Mouse (Mus musculus) v-Abl transformed pro-B cells (cell line): ENCODE measurements around the gene Mocs2.

Source experiments
- in situ Hi-C, 2 experiments: fragments of 400-800 bp; cut with MboI; formaldehyde crosslinking; loops; one replicate each; pipeline ENCODE4 v1.15.1; 2025; ENCODE audit not compliant: unreplicated experiment in 2 of 2

Gene Mocs2

GRCm38 (mm10) chr13:114852264-114853111 is 34.5 kb downstream of the Mocs2 start:
- in situ Hi-C loops = no loop called here

- in situ Hi-C loops = no loop called here
Measured at GRCm38 (mm10) chr13:114853152-114853551, 35.1 kb downstream of the Mocs2 start.

- in situ Hi-C loops = no loop called here
Measured at GRCm38 (mm10) chr13:114854023-114854422, 36.0 kb downstream of the Mocs2 start.

- in situ Hi-C loops = no loop called here
Measured at GRCm38 (mm10) chr13:114854428-114854827, 36.4 kb downstream of the Mocs2 start.

GRCm38 (mm10) chr13:114855573-114856268 is 37.7 kb downstream of the Mocs2 start:
- in situ Hi-C loops = no loop called here

GRCm38 (mm10) chr13:114856269-114856627 is 38.2 kb downstream of the Mocs2 start:
- in situ Hi-C loops = no loop called here

GRCm38 (mm10) chr13:114857525-114857924 is 39.5 kb downstream of the Mocs2 start:
- in situ Hi-C loops = no loop called here

- in situ Hi-C loops = no loop called here
Measured at GRCm38 (mm10) chr13:114874738-114875137, 56.7 kb downstream of the Mocs2 start.

GRCm38 (mm10) chr13:114876005-114876520 is 58.0 kb downstream of the Mocs2 start:
- in situ Hi-C loops = no loop called here

- in situ Hi-C loops = no loop called here
Measured at GRCm38 (mm10) chr13:114878667-114879066, 60.6 kb downstream of the Mocs2 start.
